Mouse (Mus musculus): ENCODE results near the gene Tmem141. TPM values are rescaled to one million over a fixed set of nuclear protein-coding genes. Genes with fewer than 3 reads are reported as not detected.

Gene Tmem141
- total RNA-seq, 4 experiments from 2014 or later: 21.0 to 30.4 (median 22.8) TPM

- DNase-seq (ENCODE audit: low spot score in 2 of 2): peak; percentile 84 to 85
Measured at GRCm38 (mm10) chr2:25607761-25608622, 13.8 kb downstream of the Tmem141 start, which contains the start of gene Rabl6. Gene Rabl6 (minus strand): TSS chr2:25608521.

GRCm38 (mm10) chr2:25602526-25602925 is 19.3 kb downstream of the Tmem141 start:
- DNase-seq (ENCODE audit: low spot score in 2 of 2): no peak

GRCm38 (mm10) chr2:25600037-25600436 is 21.8 kb downstream of the Tmem141 start:
- no peak for DNase-seq (ENCODE audit: low spot score in 2 of 2)

GRCm38 (mm10) chr2:25598749-25599148 is 23.1 kb downstream of the Tmem141 start:
- no peak for DNase-seq (ENCODE audit: low spot score in 2 of 2)

DNA sequence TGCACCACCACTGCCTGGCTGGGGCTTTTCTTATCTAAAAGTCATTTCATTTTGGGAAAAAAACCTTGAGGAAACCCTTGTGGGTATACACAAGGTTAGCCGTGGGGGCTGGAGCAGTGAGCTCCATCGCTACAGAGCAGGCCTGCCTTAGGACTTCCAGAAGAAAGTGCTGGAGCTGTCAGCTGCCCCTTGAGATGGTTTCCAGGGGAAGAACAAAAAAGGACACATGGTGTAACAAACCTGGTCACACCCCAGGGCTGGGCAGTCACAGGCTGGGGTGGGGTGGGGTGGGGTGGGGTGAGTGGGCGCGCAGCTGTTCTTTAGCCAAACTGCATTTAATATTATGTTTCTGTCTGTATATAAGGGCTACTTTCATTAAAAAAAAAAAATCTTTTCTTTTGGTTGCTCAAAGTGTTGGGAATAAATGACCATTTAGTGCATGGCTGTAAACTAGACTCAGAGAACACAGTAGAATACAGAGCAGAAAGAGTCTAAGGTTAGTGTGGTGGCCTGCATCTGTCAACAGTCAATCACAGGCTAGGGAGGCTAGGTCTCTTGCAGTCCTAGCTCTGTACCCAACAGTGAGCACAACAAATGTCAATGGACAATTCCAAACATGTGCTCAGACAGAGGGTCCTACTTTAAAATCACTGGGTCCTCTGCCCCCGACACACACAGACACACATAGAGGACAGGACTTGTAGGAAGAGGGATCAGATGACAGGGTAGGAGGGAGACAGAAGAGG is 24.9 kb downstream of the Tmem141 start:
- no peak for DNase-seq (ENCODE audit: low spot score in 2 of 2)

DNA sequence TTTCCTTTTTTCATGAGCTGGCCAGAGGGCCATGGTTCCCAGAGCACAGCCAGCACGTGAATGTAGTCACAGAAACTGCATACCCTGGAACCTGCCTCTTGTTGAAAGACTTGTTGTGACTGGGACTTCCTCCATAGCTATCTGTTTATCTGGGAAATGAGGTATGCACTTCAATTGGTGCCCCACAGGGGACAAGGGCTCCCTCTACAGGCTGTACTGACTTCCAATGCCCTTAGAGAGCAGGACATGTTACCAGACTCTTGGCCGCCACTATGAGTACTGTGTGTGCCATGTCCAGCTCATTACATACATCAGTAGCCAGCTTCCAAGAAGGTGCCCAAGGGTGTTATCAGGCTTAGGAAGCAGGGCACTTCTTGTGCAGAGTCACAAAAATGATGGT is 29.9 kb downstream of the Tmem141 start:
- DNase-seq (ENCODE audit: low spot score in 2 of 2): no peak

GRCm38 (mm10) chr2:25588227-25588907 is 33.4 kb downstream of the Tmem141 start:
- no peak for DNase-seq (ENCODE audit: low spot score in 2 of 2)

GRCm38 (mm10) chr2:25587290-25587689 is 34.5 kb downstream of the Tmem141 start:
- no peak for DNase-seq (ENCODE audit: low spot score in 2 of 2)

GRCm38 (mm10) chr2:25585601-25586000 is 36.2 kb downstream of the Tmem141 start:
- DNase-seq (ENCODE audit: low spot score in 2 of 2): no peak

- peak in 1 of 2 experiments; percentile 48 for DNase-seq (ENCODE audit: low spot score in 2 of 2)
Measured at GRCm38 (mm10) chr2:25584856-25585255, 36.9 kb downstream of the Tmem141 start.

DNA sequence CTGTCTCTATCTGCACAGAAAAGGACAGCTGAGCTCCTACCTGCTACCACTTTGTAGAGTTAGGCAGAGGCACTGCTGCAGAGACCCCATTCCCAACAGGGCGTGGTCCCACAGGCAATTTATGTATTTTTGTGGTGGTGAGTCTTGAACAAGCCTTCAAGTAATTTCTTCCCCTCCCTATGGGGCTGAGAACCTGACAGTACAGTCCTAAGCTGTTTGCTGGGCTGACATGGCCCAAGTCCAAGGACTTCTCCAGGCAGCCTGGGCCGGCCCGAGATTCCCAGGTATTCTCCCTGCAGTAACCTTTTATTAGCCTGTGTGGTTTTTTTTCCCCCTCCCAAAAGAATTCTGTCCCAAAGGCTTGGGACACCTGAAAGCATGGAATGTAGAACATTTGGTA is 37.7 kb downstream of the Tmem141 start:
- no peak for DNase-seq (ENCODE audit: low spot score in 2 of 2)

- no peak for DNase-seq (ENCODE audit: low spot score in 2 of 2)
Measured at GRCm38 (mm10) chr2:25583571-25583970, 38.2 kb downstream of the Tmem141 start.

DNA sequence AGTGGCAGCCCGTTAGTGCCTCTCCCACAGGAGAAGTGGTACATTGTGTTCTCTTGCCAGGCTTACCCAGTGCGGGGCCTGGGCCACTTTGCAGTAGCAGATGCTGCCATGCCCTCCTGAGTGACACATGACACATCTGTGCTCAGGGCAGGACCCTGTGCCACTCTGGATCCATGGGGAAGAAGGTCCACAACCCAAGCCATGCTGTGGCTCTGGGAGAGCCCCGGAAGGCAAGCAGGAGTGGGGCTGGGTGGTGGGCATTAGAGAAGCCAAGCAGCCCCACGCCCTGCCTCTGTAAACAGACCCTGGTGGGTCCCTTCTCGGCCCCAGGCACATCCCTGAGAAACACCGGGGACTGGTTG is 38.7 kb downstream of the Tmem141 start:
- peak in 1 of 2 experiments; percentile 35 for DNase-seq (ENCODE audit: low spot score in 2 of 2)

GRCm38 (mm10) chr2:25582466-25583119 is 39.2 kb downstream of the Tmem141 start:
- peak; percentile 71 to 87 for DNase-seq (ENCODE audit: low spot score in 2 of 2)

DNA sequence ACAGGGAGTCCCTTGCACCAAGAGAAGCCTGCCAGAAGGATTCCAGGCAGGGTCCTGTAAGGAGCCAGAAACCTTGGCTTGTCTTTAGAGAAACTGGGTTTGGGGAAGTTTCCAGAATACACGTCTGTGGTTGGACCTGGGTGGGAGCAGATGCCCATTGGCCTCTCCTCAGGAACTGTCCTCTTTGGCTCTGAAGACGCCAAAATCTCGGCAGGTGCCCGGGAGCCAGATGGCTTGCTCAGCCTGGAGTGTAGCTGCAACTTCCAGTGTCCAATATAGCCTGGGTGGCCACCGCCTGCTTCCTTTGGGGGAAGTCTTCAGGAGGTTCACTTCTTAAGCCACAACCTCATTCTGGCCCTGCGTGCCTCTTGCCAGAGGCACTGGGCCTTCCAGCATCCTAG is 39.9 kb downstream of the Tmem141 start:
- DNase-seq (ENCODE audit: low spot score in 2 of 2): peak in 1 of 2 experiments; percentile 53

DNA sequence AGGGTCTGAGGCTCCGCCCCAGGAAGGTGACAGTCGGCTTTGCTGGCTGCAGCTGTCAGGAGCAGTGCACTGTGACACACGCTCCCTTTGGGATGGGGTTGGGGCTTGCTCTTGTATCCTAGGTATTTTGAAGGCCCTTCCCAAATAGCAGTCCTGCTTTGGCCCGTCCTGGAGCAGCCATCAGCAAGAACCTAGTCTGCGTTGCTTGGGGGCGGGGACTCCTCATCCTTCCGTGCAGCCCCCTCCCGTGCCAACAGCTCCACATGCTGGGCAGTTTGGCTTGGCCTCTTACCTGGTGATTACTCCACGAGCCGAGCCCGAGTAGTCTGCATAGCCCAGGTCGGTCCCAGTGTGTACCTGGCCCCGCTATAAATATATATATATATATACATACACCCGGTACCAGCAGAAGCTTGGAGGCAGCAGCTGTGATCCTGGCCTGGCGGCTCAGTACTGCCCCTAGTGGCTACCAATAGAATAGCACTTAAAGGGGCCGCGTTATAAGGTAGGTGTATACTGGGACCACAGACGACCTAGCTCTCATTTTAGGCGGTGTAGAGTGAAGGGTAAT is 40.4 kb downstream of the Tmem141 start, which contains the start of gene Ajm1:
Ajm1 (minus strand) TSS at position 464 of the 571 bp plus-strand sequence.
- peak; percentile 72 to 74 for DNase-seq (ENCODE audit: low spot score in 2 of 2)

- DNase-seq (ENCODE audit: low spot score in 2 of 2): peak; percentile 36 to 58
Measured at GRCm38 (mm10) chr2:25580621-25581101, 41.1 kb downstream of the Tmem141 start.

GRCm38 (mm10) chr2:25579737-25580460 is 41.9 kb downstream of the Tmem141 start:
- DNase-seq (ENCODE audit: low spot score in 2 of 2): peak; percentile 32 to 55

GRCm38 (mm10) chr2:25578796-25579736 is 42.7 kb downstream of the Tmem141 start:
- DNase-seq (ENCODE audit: low spot score in 2 of 2): no peak
